Mouse (Mus musculus) layer of hippocampus, postnatal 10 days (tissue): Measurements from ENCODE around the gene Auts2. TPM values are rescaled to one million over a fixed set of nuclear protein-coding genes. Genes with fewer than 3 reads are reported as not detected.

Experiments
- DNase-seq, 2 experiments: peaks; one replicate each; pipeline ENCODE4 v3.0.0; 2021; ENCODE audit warnings: low spot score in 2 of 2
- total RNA-seq, 2 experiments: library from RNA; stranded (reverse); gene quantifications; 2 replicates each; pipeline ENCODE4 v1.2.3; 2021

The Auts2 gene
- total RNA-seq, 2 experiments from 2014 or later = 137 to 150 TPM

DNA sequence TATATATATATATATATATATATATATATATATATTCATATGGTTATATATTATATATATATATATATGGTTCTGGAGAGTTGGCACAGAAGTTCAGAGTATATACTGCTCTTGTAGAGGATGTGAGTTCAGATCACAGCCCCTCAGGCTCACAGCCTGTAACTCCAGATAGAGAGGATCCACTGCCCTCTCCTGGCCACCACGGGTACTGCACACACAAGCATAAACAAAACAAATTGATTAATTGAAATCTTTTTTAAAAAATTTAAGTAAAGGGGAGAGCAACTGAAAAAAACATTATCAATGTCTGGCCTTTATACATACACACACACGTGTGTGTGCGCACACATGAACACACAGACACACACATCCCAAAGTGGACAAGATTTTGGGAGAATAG lies 1120.4 kb downstream of the Auts2 start:
- no peak for DNase-seq

DNA sequence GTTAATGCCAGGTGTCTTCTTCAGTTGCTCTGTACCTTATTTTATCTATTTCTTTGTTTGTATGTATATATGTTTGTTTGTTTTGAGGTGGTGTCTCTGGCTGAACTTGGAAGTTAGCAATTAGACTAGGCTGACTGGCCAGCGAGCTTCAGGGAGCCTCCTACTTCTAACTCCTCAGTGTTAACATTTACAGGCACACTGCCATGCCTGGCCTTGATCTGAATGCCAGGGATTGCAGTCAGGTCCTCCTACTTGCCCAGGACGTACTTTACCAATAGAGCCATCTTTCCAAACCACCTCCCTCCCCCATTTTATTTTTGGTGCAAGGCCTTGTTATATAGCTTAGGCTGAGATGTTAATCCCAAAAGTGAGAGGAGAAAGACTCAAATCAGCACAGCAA lies 1122.7 kb downstream of the Auts2 start:
- no peak for DNase-seq

DNA sequence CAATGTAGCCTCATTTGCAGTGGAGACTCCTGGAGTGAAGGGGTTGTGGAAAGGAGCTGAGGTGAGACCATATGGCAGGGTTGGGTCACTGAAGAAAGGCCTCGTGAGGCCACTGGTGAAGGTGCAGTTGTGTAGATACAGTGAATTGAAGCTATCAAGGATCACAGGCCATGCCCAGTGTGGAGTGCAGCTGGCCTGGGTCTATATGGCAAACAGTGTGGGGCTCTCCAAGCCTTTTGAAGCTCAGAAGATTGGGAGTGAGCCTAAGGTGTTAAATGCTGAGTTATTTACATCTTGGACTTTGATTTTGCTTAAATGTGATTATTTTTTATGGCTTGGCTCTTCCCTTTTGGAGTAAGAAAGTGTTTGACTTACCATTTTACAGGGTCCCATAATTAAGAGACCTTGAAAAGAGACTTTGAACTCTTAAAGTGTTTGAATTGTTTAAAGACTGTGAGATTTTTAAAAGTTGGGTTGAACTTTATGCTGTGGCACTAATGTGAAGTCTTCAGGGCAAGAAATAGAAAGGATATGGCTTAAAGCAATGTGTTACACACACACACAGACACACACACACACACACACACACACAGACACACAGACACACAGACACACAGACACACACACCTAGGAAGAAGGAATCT lies 1127.1 kb downstream of the Auts2 start:
- DNase-seq = no peak

DNA sequence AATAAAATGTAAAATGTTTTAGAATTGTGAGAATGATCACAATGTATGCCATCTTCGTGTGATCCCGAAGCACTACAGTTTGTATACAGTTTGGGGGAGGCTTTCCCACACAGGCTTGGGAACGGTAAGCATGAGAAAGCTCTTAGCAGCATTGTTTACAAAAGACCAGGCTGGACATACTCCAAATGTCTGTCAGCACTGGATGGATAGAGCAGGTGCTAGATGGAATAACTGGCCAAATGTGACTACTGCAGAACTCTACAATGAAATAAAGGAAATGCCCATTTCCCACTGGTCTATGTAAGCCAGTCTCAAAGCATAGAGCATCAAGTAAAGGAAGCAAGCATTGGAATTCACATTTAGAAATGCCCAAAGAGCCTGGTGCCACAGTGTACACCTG lies 1144.9 kb downstream of the Auts2 start:
- no peak for DNase-seq

DNA sequence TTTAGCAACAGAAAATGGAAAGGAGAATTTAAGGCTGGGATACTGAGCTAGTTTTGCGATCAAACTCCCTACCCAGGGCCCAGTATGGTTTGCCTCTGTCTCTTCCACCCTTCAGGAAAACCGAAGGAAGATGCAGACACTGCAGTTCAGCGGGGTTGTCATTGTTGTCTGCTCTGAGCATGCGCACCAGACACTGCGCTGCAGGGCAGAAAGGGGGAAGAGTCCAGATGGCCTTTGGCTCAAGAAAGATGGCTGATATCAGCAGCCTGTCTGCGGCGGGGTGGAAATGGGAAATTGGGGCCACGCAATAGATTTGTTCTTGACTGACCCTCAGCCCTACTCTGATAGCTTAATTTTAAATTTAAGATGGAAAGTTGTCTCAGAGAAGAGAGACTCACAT lies 1147.4 kb downstream of the Auts2 start:
- DNase-seq = no peak
